Mouse (Mus musculus) heart, adult 2 months (tissue): ENCODE data around the gene Ttc37.

Experiments used
- CTCF ChIP-seq: fragments of 200-600 bp; IDR thresholded peaks from 2 replicates; pipeline ENCODE4 v1.8.1; 2022; ENCODE audit warnings: antibody characterized with exemption, mild to moderate bottlenecking, moderate library complexity
- EP300 ChIP-seq: fragments of 200-500 bp; IDR thresholded peaks from 2 replicates; pipeline ENCODE4 v1.6.1; 2011; ENCODE audit warnings: low read depth, low read length, control low read depth; ENCODE audit not compliant: insufficient read depth
- POLR2A ChIP-seq: fragments of 200-500 bp; IDR thresholded peaks from 2 replicates; pipeline ENCODE4 v1.6.1; 2011; ENCODE audit warnings: mild to moderate bottlenecking, low read depth, low read length, control low read depth; ENCODE audit not compliant: insufficient read depth

- TF ChIP-seq CTCF (no peak), POLR2A (no peak), EP300 (no peak)
These were observed 59.0 kb downstream of the Ttc37 start for GRCm38 (mm10) chr13:76157508-76157907.
